Mouse (Mus musculus) small intestine, adult 2 months (tissue): Measurements from ENCODE around the gene Cog2.

Experiments
- CTCF ChIP-seq: fragments of 200-500 bp; IDR thresholded peaks from 2 replicates; pipeline ENCODE4 v1.5.1; 2012; ENCODE audit warnings: low read depth, mild to moderate bottlenecking, control low read depth, inconsistent platforms, low read length, moderate library complexity, mixed read lengths; ENCODE audit not compliant: insufficient replicate concordance, insufficient read length; ENCODE audit errors: extremely low read depth
- POLR2A ChIP-seq: fragments of 200-500 bp; IDR thresholded peaks from 2 replicates; pipeline ENCODE4 v1.6.1; 2012; ENCODE audit warnings: low read depth, mild to moderate bottlenecking, control low read depth, inconsistent platforms, low read length, moderate library complexity

DNA sequence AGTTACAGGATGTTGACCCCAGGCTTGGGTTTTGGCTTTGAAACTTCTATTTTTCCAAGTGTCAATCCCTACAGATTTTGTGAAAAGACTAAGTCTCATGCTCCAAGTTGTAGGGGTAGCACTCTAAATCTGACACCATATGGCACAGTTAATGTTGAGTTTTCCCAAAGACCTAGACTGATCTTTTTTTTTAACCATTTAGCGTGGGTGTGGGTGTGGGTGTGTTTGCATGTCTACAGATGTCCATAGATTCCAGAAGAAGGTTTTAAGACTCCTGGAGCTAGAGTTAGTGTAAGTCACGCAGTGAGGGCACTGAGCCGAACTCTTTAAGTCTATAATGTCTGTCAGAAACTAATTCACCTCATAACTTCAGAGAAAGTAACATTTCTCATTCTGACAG is 12.1 kb downstream of the Cog2 start:
- TF ChIP-seq CTCF, result no peak
- no peak for TF ChIP-seq POLR2A
